In the genomic region with DNA sequence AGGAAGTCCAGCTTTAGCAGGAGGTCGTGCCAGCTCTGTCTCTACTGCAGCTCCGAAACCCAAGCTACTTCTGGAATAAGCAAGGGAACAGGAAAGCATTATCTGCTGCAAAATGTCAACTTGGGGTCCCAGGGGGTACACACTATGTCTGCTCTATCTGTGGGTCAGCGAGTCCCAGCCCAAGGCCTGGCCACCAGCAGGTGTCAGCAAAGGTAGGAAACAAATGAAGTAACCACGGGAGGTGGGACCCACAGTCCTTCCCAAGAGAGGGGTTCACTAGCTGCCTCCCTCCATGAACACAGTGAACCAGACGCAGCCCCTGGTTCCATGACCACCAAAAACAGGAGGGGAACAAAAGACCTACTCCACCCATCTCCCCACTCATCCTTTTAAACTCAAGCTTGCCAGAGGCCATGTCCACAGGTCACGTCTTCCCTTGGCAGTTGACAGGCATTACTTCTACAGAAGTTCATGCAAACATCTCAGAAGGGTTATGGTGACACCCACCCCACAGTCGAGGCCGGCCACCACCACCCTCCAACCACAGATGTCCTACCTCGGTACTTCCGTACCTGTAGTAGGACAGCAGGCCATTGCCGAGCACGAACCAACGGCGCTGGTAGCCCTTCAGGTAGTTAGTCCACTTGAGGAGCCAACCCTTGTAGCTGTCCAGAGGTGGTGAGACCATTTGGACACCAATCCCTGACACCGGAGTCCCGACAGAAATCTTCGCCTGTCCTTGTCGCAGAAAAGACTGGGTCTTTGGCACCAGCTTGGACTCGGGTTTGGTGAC, we compare ENCODE assay signal across 8 mouse cellular contexts. TPM values are rescaled to one million over a fixed set of nuclear protein-coding genes. Genes with fewer than 3 reads are reported as not detected.
DNase-seq lines count a peak whose midpoint lies in the region; ATAC-seq and TF ChIP-seq lines count a peak whose summit lies in the region.

No protein-coding gene starts in this region.

- no peak for ATAC-seq in embryonic facial prominence, embryonic 12.5 days (ENCODE audit: insufficient number of reproducible peaks, insufficient read depth, low FRiP score, low TSS enrichment)
- peak; percentile 7; the same call in 1 of the 2 replicates for ATAC-seq in hindbrain, embryonic 16.5 days

- no peak for DNase-seq in layer of hippocampus, adult 2 months (ENCODE audit: low spot score in 2 of 2)
- no peak for DNase-seq in layer of hippocampus, adult 9-11 months
- DNase-seq in right cerebral cortex, adult 2 months (ENCODE audit: low spot score in 2 of 2) = no peak
- no peak for DNase-seq in spleen, adult 12 weeks (ENCODE audit: low spot score)
- DNase-seq in gastrocnemius, adult 8-10 months (ENCODE audit: low spot score in 2 of 2) = no peak

- H3K79me2 ChIP-seq in myocyte (ENCODE audit: control insufficient read depth, insufficient read depth) = no peaks in the 10 kb centered on the region

- no peaks in the 10 kb centered on the region for H3K9me3 ChIP-seq in embryonic facial prominence, embryonic 12.5 days
- no peaks in the 10 kb centered on the region for H3K9me3 ChIP-seq in hindbrain, embryonic 16.5 days (ENCODE audit: control insufficient read depth, low read length)

- H3K36me3 ChIP-seq in embryonic facial prominence, embryonic 12.5 days = no peaks in the 10 kb centered on the region
- H3K36me3 ChIP-seq in hindbrain, embryonic 16.5 days (ENCODE audit: control insufficient read depth, insufficient read depth, low read length) = no peaks in the 10 kb centered on the region
- no peaks in the 10 kb centered on the region for H3K36me3 ChIP-seq in myocyte (ENCODE audit: control insufficient read depth, insufficient read depth)

- TF ChIP-seq POLR2A in myocyte (IDR thresholded peaks at IDR 0.05; ENCODE audit: insufficient read length, low read depth) = no peak

- H3K4me2 ChIP-seq in embryonic facial prominence, embryonic 12.5 days (replicated peaks) = peak overlapping the region; percentile 84
- H3K4me2 ChIP-seq in hindbrain, embryonic 16.5 days (ENCODE audit: low read length) = peak overlapping the region; percentile 72
- H3K4me2 ChIP-seq in myocyte (ENCODE audit: low read depth) = peak overlapping the region; percentile 70

- peak; percentile 34 for TF ChIP-seq CTCF in layer of hippocampus, adult 2 months (conservative IDR thresholded peaks at IDR 0.05)

- H3K27ac ChIP-seq in layer of hippocampus, adult 2 months = peak overlapping the region; percentile 91
- H3K27ac ChIP-seq in embryonic facial prominence, embryonic 12.5 days = no peak overlapping the region
- no peak overlapping the region for H3K27ac ChIP-seq in hindbrain, embryonic 16.5 days (ENCODE audit: low read depth, low read length)

- H3K4me3 ChIP-seq in layer of hippocampus, adult 2 months = peak overlapping the region; percentile 72
- H3K4me3 ChIP-seq in embryonic facial prominence, embryonic 12.5 days = peak overlapping the region; percentile 50
- H3K4me3 ChIP-seq in hindbrain, embryonic 16.5 days (ENCODE audit: low read length) = peak overlapping the region; percentile 54
- peak overlapping the region; percentile 27 for H3K4me3 ChIP-seq in myocyte

- H3K9ac ChIP-seq in embryonic facial prominence, embryonic 12.5 days = 0 out of 2 replicates have a peak overlapping the region, but pooled peaks have one; percentile 52
- H3K9ac ChIP-seq in hindbrain, embryonic 16.5 days (ENCODE audit: low read depth, low read length) = peak overlapping the region; percentile 66

- peaks cover 27% of the 10 kb centered on the region for H3K27me3 ChIP-seq in embryonic facial prominence, embryonic 12.5 days
- H3K27me3 ChIP-seq in hindbrain, embryonic 16.5 days (replicated peaks; ENCODE audit: control insufficient read depth, insufficient read depth, low read length) = no peaks in the 10 kb centered on the region
- H3K27me3 ChIP-seq in myocyte (ENCODE audit: control insufficient read depth, insufficient read depth, insufficient read length) = no peaks in the 10 kb centered on the region

- H3K4me1 ChIP-seq in embryonic facial prominence, embryonic 12.5 days = 0 out of 2 replicates have a peak, but pooled peaks cover 5% of the 10 kb centered on the region
- H3K4me1 ChIP-seq in hindbrain, embryonic 16.5 days (ENCODE audit: control insufficient read depth, insufficient read depth, low read depth, low read length) = peaks cover 8% of the 10 kb centered on the region

- no peak overlapping the region for H3ac ChIP-seq in myocyte (ENCODE audit: control insufficient read depth, insufficient read length)

- WGBS in embryonic facial prominence, embryonic 12.5 days = 74% methylated on average over 19 of the region's 19 CpGs
- WGBS in hindbrain, embryonic 16.5 days = 76% methylated on average over 19 of the region's 19 CpGs

TF ChIP-seq in myocyte, 11 proteins besides CTCF, POLR2A, EP300 and RAD21:
- TF ChIP-seq MYOD1 (IDR thresholded peaks at IDR 0.05; ENCODE audit: control insufficient read depth in 1 of 3, insufficient read length in 2 of 3, low read depth in 2 of 3) (no peak), MAX (IDR thresholded peaks at IDR 0.05; ENCODE audit: low read depth) (no peak)

RNA-seq across cellular contexts. Expression of a gene that starts 0.8 kb away (rescaled TPM):
- 10 to 100 TPM; 81.4 to 86.7 TPM for total RNA-seq in layer of hippocampus, adult 2 months (2021)
- 2.1 TPM in 2 replicates for polyA plus RNA-seq in embryonic facial prominence, embryonic 12.5 days (2016; fragmentation: Nextera tagmentation; extraction: Ambion mirVana)
- 34.8 and 36.2 TPM in 2 replicates for polyA plus RNA-seq in hindbrain, embryonic 16.5 days (2015; fragmentation: Nextera tagmentation; extraction: Ambion mirVana)
- 1.3 TPM for polyA plus RNA-seq in myocyte (2012; fragmentation: generic; extraction: Trizol)
- 1 to 10 TPM in 2 of 4 experiments, under 1 TPM in 2; 0.75 to 1.6 (median 1.0) TPM for total RNA-seq in gastrocnemius, adult 8-10 months (2022)

RNA-seq across cellular contexts. Expression of a gene that starts 32.0 kb away (rescaled TPM):
- total RNA-seq in layer of hippocampus, adult 2 months (2021) = under 1 TPM; 0.39 to 0.41 TPM
- polyA plus RNA-seq in embryonic facial prominence, embryonic 12.5 days (2016; fragmentation: Nextera tagmentation; extraction: Ambion mirVana) = 0.14 and 0.33 TPM in 2 replicates
- 0.62 and 0.88 TPM in 2 replicates for polyA plus RNA-seq in hindbrain, embryonic 16.5 days (2015; fragmentation: Nextera tagmentation; extraction: Ambion mirVana)
- polyA plus RNA-seq in myocyte (2012; fragmentation: generic; extraction: Trizol) = 1.3 TPM
- total RNA-seq in gastrocnemius, adult 8-10 months (2022) = under 1 TPM; 0.11 to 0.36 (median 0.15) TPM

RNA-seq across cellular contexts. Expression of a gene that starts 32.2 kb away (rescaled TPM):
- total RNA-seq in layer of hippocampus, adult 2 months (2021) = 10 to 100 TPM; 24.6 to 26.0 TPM
- 12.7 and 14.7 TPM in 2 replicates for polyA plus RNA-seq in embryonic facial prominence, embryonic 12.5 days (2016; fragmentation: Nextera tagmentation; extraction: Ambion mirVana)
- polyA plus RNA-seq in hindbrain, embryonic 16.5 days (2015; fragmentation: Nextera tagmentation; extraction: Ambion mirVana) = 30.0 and 30.5 TPM in 2 replicates
- 26.5 TPM for polyA plus RNA-seq in myocyte (2012; fragmentation: generic; extraction: Trizol)
- total RNA-seq in gastrocnemius, adult 8-10 months (2022) = 10 to 100 TPM in 3 of 4 experiments, 1 to 10 TPM in 1; 7.3 to 18.4 (median 14.0) TPM

RNA-seq across cellular contexts. Expression of a gene that starts 51.6 kb away (rescaled TPM):
- 10 to 100 TPM; 16.9 TPM for total RNA-seq in layer of hippocampus, adult 2 months (2021)
- 5.1 and 5.2 TPM in 2 replicates for polyA plus RNA-seq in embryonic facial prominence, embryonic 12.5 days (2016; fragmentation: Nextera tagmentation; extraction: Ambion mirVana)
- 20.5 and 22.2 TPM in 2 replicates for polyA plus RNA-seq in hindbrain, embryonic 16.5 days (2015; fragmentation: Nextera tagmentation; extraction: Ambion mirVana)
- polyA plus RNA-seq in myocyte (2012; fragmentation: generic; extraction: Trizol) = 69.6 TPM
- total RNA-seq in gastrocnemius, adult 8-10 months (2022) = 10 to 100 TPM; 19.5 to 24.6 (median 21.4) TPM

Comparison
In these comparisons a context has a peak if more than half of its experiments do, and no peak if none do; other contexts are left out.
1. RNA of a gene that starts 0.8 kb away (polyA plus RNA-seq): 34.8 to 36.2 TPM in hindbrain, embryonic 16.5 days; 2.1 TPM in embryonic facial prominence, embryonic 12.5 days and 1.3 TPM in myocyte (single experiment); every median in the first group is over 10 times any median in the second.
2. Peak in every context shown above with its lines, with median percentiles within 50 percentile points of each other: H3K4me3 ChIP-seq and H3K4me2 ChIP-seq.